14 mouse cellular contexts compared by ENCODE assay signal in the genomic region with DNA sequence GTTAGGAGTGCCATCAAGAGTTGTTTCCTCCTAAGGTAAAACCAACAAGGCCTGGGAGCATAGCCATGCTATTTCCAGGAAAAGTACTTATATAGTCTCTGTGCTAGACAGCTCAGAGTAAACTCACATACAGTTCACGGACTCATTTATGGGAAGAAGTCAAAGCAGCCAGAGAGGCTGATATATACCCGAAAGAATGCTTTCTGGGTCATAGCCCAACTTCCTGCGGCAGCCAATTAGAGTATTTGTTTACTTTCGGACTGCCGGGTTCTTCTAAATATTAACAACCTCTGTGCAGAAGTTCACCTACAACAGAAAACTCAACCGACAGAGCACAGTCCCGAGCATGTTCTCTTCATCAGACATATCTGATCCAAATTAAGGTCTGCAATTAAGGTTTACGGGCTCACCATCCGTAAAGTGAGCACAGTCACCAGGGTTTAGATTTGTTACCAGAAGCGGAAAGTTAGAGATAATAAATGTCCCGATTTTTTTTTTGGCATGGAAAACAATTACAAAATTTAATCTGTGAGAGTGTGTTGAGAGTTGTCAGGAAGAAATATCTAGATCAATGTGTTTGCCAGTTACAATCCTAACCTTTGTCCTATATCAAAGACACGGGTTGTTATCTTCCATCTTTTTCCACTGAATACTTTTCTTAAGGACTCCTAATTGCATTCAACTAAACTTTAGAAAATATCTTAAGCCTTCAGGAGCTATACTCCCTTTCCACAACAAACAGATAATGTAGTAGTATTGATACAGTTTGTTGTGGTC.
DNase-seq lines count a peak whose midpoint lies in the region; ATAC-seq and TF ChIP-seq lines count a peak whose summit lies in the region.
"Had no signal": no experiment of that assay in that cellular context is flagged by ENCODE, and none has a peak within 500 bp of the region (broad histone marks: within the 10 kb centered on the region; RNA-seq: fewer than 3 reads in every experiment).

No protein-coding gene starts in this region.

- H3K9ac ChIP-seq in liver, embryonic 16.5 days (ENCODE audit: low read depth, low read length) = no peak overlapping the region
- no peak overlapping the region for H3K9ac ChIP-seq in intestine, postnatal 0 days (ENCODE audit: low read depth, low read length)
- H3K9ac ChIP-seq in stomach, embryonic 16.5 days (ENCODE audit: low read length) = 0 out of 2 replicates have a peak overlapping the region, but pooled peaks have one; percentile 18
- H3K9ac ChIP-seq in forebrain, embryonic 16.5 days (replicated peaks; ENCODE audit: low read depth, low read length) = no peak overlapping the region
- H3K9ac ChIP-seq: heart, embryonic 12.5 days; hindbrain, embryonic 12.5 days; limb, embryonic 15.5 days had no signal

- DNase-seq in liver = no peak
- peak; percentile 55 for DNase-seq in kidney, postnatal 14 days
- DNase-seq in cerebellum, postnatal 4 days (ENCODE audit: low spot score in 2 of 2) = no peak
- no peak for DNase-seq in heart, postnatal 36 days
- DNase-seq: adrenal gland, postnatal 25 days; right cerebral cortex, postnatal 14 days had no signal

- intact Hi-C loops in heart, postnatal 36 days (cut with DNase I) = no loop called here

- H3K4me2 ChIP-seq in liver, embryonic 16.5 days (ENCODE audit: low read depth, low read length) = peak overlapping the region; percentile 9; the same call in 1 of the 2 replicates
- H3K4me2 ChIP-seq in intestine, postnatal 0 days (replicated peaks; ENCODE audit: low read depth) = no peak overlapping the region
- H3K4me2 ChIP-seq in stomach, embryonic 16.5 days (ENCODE audit: low read depth, low read length) = peak overlapping the region; percentile 29
- no peak overlapping the region for H3K4me2 ChIP-seq in forebrain, embryonic 16.5 days (ENCODE audit: low read length)
- H3K4me2 ChIP-seq: heart, embryonic 12.5 days; hindbrain, embryonic 12.5 days; limb, embryonic 15.5 days had no signal

- TF ChIP-seq CTCF in intestine, postnatal 0 days (IDR thresholded peaks at IDR 0.05; ENCODE audit: low read depth) = no peak

- no peaks in the 10 kb centered on the region for H3K27me3 ChIP-seq in liver, embryonic 16.5 days (ENCODE audit: control insufficient read depth, insufficient read depth, low read depth, low read length)
- H3K27me3 ChIP-seq in intestine, postnatal 0 days (replicated peaks; ENCODE audit: control insufficient read depth, insufficient read depth, low read length) = no peaks in the 10 kb centered on the region
- H3K27me3 ChIP-seq in stomach, embryonic 16.5 days (ENCODE audit: control insufficient read depth, insufficient read depth, low read length) = no peaks in the 10 kb centered on the region
- H3K27me3 ChIP-seq in forebrain, embryonic 16.5 days (replicated peaks; ENCODE audit: control insufficient read depth, insufficient read depth, low read length) = no peaks in the 10 kb centered on the region
- H3K27me3 ChIP-seq: heart, embryonic 12.5 days; hindbrain, embryonic 12.5 days; limb, embryonic 15.5 days had no signal

- H3K4me1 ChIP-seq in liver, embryonic 16.5 days (ENCODE audit: control insufficient read depth, low read depth, low read length) = peaks cover 3% of the 10 kb centered on the region; the same call in 1 of the 2 replicates
- peaks cover 14% of the 10 kb centered on the region; the same call in 1 of the 2 replicates for H3K4me1 ChIP-seq in intestine, postnatal 0 days (replicated peaks; ENCODE audit: control insufficient read depth, insufficient read depth, low read length)
- H3K4me1 ChIP-seq in stomach, embryonic 16.5 days (ENCODE audit: control insufficient read depth, insufficient read depth, low read length) = peaks cover 17% of the 10 kb centered on the region
- H3K4me1 ChIP-seq in forebrain, embryonic 16.5 days (replicated peaks; ENCODE audit: control insufficient read depth, insufficient read depth, low read length) = no peaks in the 10 kb centered on the region
- H3K4me1 ChIP-seq: hindbrain, embryonic 12.5 days had no signal

- peak overlapping the region; percentile 38; the same call in 1 of the 2 replicates for H3K27ac ChIP-seq in liver, embryonic 16.5 days (ENCODE audit: low read length)
- peak overlapping the region; percentile 22; the same call in 1 of the 2 replicates for H3K27ac ChIP-seq in intestine, postnatal 0 days (ENCODE audit: low read depth, low read length)
- peak overlapping the region; percentile 78 for H3K27ac ChIP-seq in stomach, embryonic 16.5 days (ENCODE audit: low read length)
- no peak overlapping the region for H3K27ac ChIP-seq in forebrain, embryonic 16.5 days (ENCODE audit: low read length)
- H3K27ac ChIP-seq: hindbrain, embryonic 12.5 days; left cerebral cortex, adult 2 months; limb, embryonic 15.5 days had no signal

- H3K9me3 ChIP-seq in liver, embryonic 16.5 days (replicated peaks; ENCODE audit: control insufficient read depth, low read length) = no peaks in the 10 kb centered on the region
- no peaks in the 10 kb centered on the region for H3K9me3 ChIP-seq in intestine, postnatal 0 days (ENCODE audit: control insufficient read depth)
- H3K9me3 ChIP-seq in stomach, embryonic 16.5 days (replicated peaks; ENCODE audit: control insufficient read depth, low read length) = no peaks in the 10 kb centered on the region
- no peaks in the 10 kb centered on the region for H3K9me3 ChIP-seq in forebrain, embryonic 16.5 days (ENCODE audit: control insufficient read depth, low read length)
- H3K9me3 ChIP-seq: heart, embryonic 12.5 days; hindbrain, embryonic 12.5 days; limb, embryonic 15.5 days had no signal

- WGBS in liver, embryonic 16.5 days (ENCODE audit: insufficient replicate concordance) = 45% methylated on average over 12 of the region's 12 CpGs
- WGBS in intestine, postnatal 0 days = 17% methylated on average over 12 of the region's 12 CpGs
- WGBS in stomach, embryonic 16.5 days = 26% methylated on average over 12 of the region's 12 CpGs
- WGBS in forebrain, embryonic 16.5 days = 84% methylated on average over 12 of the region's 12 CpGs

- H3K4me3 ChIP-seq in liver, embryonic 16.5 days (ENCODE audit: low read depth, low read length) = no peak overlapping the region
- H3K4me3 ChIP-seq in intestine, postnatal 0 days (ENCODE audit: low read depth, low read length) = no peak overlapping the region
- H3K4me3 ChIP-seq in stomach, embryonic 16.5 days (replicated peaks; ENCODE audit: low read length) = no peak overlapping the region
- H3K4me3 ChIP-seq in forebrain, embryonic 16.5 days (replicated peaks; ENCODE audit: low read length) = no peak overlapping the region
- H3K4me3 ChIP-seq: heart, embryonic 12.5 days; hindbrain, embryonic 12.5 days; left cerebral cortex, adult 2 months; limb, embryonic 15.5 days had no signal

- H3K36me3 ChIP-seq in liver, embryonic 16.5 days (ENCODE audit: control insufficient read depth, insufficient read depth) = no peaks in the 10 kb centered on the region
- no peaks in the 10 kb centered on the region for H3K36me3 ChIP-seq in intestine, postnatal 0 days (ENCODE audit: control insufficient read depth, insufficient read depth)
- peaks cover 8% of the 10 kb centered on the region; the same call in 1 of the 2 replicates for H3K36me3 ChIP-seq in stomach, embryonic 16.5 days (ENCODE audit: control insufficient read depth, insufficient read depth, low read length)
- no peaks in the 10 kb centered on the region for H3K36me3 ChIP-seq in forebrain, embryonic 16.5 days (ENCODE audit: control insufficient read depth, insufficient read depth)

- ATAC-seq in liver, embryonic 16.5 days (ENCODE audit: low read depth) = peak; percentile 71
- ATAC-seq in intestine, postnatal 0 days = 0 out of 2 replicates have a peak, but pooled peaks have one; percentile 31
- ATAC-seq in stomach, embryonic 16.5 days (ENCODE audit: insufficient read depth, low FRiP score) = peak; percentile 85; the same call in 1 of the 2 replicates
- ATAC-seq in forebrain, embryonic 16.5 days = no peak

Comparison
In these comparisons a context has a peak if more than half of its experiments do, and no peak if none do; other contexts are left out.
1. H3K4me2 ChIP-seq: peak in liver, embryonic 16.5 days (single experiment) and stomach, embryonic 16.5 days (single experiment); none in intestine, postnatal 0 days (single experiment) and forebrain, embryonic 16.5 days (single experiment).